Mouse (Mus musculus): ENCODE measurements around the gene Dnhd1.
A peak's percentile ranks its signal among the peaks of the same experiment; 100 is the strongest.
"Not testable (repeated sequence)": the region's sequence is repeated elsewhere in the genome, so short reads cannot be mapped to it uniquely, and the experiment has no call there.

The Dnhd1 gene

DNA sequence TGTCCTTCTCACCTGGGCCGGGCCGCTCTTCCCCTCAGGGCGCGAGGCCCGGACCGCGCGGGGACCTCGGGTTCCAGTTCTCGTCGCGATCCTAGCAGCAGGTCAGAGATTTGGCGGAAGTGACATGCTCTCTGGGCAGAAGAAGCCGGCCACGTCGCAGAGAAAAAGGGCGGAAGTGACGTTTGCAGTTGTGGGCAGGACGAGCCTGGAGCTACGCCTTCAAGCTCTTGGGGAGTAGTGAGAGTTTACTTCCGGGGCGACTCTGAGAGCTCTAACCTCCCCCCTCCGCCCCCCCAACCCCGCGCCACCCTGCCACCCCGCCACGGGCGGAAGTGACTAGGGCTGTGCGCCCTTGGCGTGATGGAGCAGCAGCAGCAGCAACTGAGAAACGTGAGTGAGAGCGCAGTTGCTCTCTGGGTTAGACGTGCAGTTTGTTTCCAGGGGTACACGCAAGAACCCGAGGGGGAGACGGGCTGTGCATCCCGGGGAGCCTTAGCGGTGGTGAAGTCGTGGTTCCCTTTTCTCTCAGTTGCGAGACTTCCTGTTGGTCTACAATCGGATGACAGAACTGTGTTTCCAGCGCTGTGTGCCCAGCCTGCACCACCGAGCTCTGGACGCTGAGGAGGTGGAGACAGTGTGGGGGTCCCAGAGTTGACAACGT lies 10.3 kb upstream of the Dnhd1 start, which contains the start of the genes Arfip2 and Gm45799:
Gene Arfip2 (minus strand): TSS at position 184 of the 661 bp plus-strand sequence.
Gene Gm45799 (plus strand): TSS at position 320 of the 661 bp plus-strand sequence.
- peak; percentile 83 for DNase-seq (ENCODE audit: low spot score)

DNA sequence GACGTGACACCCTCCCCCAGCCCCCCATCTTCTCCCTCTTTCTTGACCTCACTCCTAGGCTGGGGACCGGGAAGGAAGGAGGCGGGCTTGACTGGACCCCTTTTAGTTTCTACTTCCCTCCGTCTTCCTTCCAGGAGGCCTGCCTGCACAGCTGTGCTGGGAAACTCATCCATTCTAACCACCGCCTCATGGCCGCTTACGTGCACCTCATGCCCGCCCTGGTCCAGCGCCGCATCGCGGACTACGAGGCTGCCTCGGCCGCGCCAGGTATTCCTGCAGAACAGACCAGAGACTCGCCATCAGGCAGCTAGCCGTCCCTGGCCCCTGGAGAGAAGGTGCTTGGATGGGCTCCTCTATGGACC lies 9.8 kb upstream of the Dnhd1 start:
- no peak for DNase-seq (ENCODE audit: low spot score)

DNA sequence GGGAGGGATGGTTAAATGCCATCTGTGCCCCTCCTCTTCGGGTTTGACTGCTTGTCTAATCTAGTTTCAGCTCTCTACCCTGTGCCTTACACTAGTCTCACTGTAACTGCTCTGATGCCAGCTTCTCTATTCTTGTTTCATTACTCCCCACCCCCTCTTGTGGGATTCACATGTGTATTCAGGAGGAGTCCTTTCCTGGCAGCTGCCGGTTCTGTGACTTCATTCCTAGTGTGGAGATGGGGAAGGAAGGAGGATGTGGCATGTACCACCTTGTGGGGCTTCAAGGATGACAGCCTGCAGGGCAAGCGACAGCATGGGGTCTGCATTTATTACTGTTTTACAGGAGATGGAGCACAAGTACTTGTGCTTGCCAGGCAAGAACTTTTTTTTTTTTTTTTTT lies 8.7 kb upstream of the Dnhd1 start:
- no peak for DNase-seq (ENCODE audit: low spot score)

DNA sequence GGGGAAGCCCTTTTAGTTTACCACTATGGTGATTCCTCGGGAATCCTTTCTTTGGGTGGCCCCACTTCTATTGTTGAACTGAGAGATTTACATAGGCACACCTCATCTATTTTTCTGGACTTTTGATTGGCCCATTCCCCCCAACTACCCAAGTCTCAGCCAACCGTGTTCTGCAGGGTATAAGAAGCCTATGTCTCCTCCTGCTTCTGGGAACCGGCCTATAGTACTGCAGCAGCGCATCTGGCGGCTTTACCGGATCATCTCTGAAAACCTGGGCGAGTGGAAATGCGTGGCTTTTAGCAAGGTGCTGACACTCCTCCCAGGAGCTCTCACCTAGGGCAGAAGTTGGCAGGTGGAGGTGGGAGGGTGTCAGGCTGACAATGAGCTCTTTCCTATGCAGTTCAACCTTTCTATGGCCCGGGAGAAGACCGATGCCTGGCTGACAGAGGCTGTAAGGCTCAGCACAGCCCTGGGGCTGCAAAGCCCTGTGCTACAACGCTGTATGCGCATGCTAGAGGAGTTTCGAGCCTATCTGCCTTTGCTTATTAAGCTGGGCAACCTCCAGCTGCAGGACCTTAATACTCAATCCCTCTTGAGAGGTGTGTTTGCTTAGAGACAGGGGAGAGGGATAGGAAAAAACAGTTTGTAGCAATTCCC lies 35.0 kb downstream of the Dnhd1 start:
- no peak for DNase-seq (ENCODE audit: low spot score)

DNA sequence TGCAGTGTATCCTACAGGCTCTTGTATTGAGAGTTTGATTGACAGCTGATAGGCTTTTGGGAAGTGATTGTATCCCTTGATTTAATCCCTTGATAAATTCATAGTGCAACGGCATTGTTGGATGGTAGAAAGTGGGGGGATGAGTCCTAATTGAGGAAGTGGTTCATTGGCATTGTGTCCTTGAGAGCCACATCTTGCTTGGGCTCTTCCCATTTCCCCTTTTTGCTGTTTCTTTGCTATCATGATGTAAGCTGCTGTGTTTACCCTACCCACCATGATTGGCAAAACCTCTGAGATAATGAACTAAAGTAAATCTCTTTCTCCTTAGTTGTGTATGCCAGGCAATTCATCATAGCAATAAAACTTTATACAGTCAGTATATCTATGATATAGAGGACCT lies 40.2 kb downstream of the Dnhd1 start:
- DNase-seq (ENCODE audit: low spot score): no peak

GRCm38 (mm10) chr7:105703184-105703583 lies 52.6 kb downstream of the Dnhd1 start:
- no peak for DNase-seq (ENCODE audit: low spot score)

- no peak for DNase-seq (ENCODE audit: low spot score)
Measured at GRCm38 (mm10) chr7:105703816-105704215, 53.2 kb downstream of the Dnhd1 start.

- no peak for DNase-seq (ENCODE audit: low spot score)
Measured at GRCm38 (mm10) chr7:105708733-105709132, 58.1 kb downstream of the Dnhd1 start.

DNA sequence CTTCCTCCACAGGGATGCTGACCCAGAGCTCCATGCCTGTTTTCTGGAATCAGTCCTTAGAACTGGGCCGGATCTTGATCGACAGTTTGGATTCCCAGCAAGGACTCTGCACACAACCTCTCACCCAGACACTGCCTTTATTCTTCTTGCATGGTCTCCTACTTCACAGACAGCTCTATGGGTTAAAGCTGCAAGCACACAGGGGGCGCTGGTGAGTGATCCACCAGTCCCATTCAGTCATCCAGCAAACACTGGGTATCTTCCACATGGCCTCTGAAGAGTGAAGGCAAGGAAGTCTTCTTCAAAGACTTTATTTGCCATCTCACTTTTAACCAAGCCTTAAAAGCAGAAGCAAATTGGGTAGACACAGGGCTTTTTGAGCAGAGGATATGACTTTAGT lies 64.7 kb downstream of the Dnhd1 start:
- no peak for DNase-seq (ENCODE audit: low spot score)

DNA sequence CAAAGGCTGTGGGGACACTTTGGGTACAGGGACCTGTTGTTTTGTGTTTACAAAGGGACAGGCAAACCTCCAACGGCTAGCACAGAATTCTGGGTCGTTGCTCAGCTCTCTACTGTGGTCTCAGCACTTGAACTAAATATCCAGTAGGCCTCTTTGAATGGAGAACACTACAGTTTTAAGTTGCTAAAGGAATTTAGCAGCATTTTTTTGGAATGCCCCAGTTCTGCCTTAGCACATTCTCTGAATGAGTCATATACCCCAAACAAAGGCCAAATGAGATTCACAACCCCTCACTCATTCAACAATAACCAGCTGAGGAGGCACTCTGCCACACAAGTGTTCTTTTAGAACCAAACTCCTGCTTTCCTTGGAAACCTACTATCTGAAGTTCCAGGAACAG lies 71.3 kb downstream of the Dnhd1 start:
- DNase-seq (ENCODE audit: low spot score): no peak

- DNase-seq (ENCODE audit: low spot score): no peak
Measured at GRCm38 (mm10) chr7:105726144-105726979, 75.7 kb downstream of the Dnhd1 start.

- no peak for DNase-seq (ENCODE audit: low spot score)
Measured at GRCm38 (mm10) chr7:105726980-105727325, 76.3 kb downstream of the Dnhd1 start.

DNA sequence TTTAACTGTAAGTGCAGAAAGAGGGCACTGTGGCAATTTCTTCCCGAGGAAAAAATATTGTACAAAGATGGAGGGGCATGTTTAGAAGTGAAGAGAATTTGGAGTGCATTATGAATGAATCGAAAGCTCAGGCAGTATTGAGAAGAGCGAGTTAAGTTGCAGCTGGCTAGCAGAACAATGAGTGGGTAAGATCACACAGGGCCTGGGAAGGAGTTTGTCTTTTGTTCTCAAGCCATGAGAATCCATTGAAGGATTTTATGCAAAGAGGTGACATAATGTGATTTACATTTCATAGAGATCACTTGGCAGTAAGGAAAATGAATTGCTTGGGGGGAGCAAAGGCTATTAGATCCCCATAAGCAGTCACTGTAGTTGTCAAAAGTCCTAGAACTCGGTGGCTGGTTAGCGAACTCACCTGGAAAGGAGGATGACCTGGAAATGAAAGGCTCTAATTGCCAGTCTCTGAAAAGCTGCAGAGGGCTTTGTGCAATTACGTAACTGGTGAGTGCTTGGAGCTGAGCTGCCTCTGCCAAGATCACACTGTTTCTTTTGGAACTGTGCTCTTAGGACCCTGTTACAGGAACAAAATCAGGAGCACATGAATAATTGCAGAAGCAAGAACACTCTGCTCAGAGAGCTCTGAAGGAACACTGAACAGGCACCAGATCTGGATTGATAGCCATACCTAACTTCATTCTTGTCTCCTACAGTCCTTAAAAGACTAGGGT lies 78.2 kb downstream of the Dnhd1 start:
- no peak for DNase-seq (ENCODE audit: low spot score)

DNA sequence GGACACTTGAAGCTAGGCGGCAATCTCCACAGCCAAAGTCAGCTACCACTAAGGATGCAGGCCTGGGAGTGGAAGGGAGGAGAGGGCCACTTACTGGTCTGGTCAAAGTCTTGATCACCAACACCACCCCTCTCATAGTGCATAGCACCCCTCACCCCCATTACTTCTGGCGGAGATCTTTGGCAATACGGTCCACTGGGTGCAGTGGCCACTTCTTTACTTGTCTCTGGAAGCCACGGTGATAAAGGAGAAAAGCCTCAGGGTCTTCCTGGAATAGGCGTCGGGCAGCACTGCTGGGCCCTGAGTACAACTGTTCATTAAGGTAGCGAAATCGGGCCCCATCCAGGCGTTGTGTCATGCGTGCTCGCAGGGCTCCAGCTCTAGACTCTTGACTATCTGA lies 83.2 kb downstream of the Dnhd1 start:
- DNase-seq (ENCODE audit: low spot score): no peak

DNA sequence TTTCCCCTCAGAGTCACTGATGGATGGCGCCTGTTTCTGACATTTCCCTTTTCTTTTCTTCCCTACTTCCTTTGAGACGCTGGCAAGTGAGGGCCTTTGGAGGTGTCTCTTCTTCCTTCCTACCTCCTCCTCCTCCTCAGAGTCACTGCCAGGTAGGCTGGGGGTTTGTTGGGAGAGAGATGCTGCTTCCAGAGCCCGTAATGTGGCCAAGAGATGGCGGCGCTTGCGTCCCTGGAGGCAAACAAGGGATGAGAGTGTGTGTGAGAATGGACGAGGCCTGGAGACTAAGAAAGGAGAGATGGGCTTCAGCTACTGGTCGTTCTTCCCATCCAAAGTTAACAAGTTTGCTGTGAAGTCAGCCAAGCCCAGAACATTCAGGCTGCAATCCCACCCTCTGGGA lies 84.2 kb downstream of the Dnhd1 start:
- no peak for DNase-seq (ENCODE audit: low spot score)

DNA sequence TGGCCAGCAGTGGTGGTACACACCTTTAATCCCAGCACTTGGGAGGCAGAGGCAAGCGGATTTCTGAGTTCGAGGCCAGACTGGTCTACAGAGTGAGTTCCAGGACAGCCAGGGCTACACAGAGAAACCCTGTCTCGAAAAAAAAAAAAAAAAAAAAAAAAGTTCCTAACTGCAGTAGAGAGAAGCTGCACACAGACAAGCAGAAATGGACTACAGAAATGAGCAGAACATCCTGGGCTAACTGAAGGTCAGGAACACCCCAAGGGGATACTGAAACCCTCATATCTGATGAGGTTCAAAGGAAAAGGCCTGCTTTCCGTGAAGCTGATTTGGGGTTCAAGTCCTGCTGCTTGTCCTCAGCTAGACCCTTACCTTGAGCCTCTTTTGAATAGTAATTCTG lies 84.8 kb downstream of the Dnhd1 start:
- not testable (repeated sequence) for DNase-seq (ENCODE audit: low spot score)

DNA sequence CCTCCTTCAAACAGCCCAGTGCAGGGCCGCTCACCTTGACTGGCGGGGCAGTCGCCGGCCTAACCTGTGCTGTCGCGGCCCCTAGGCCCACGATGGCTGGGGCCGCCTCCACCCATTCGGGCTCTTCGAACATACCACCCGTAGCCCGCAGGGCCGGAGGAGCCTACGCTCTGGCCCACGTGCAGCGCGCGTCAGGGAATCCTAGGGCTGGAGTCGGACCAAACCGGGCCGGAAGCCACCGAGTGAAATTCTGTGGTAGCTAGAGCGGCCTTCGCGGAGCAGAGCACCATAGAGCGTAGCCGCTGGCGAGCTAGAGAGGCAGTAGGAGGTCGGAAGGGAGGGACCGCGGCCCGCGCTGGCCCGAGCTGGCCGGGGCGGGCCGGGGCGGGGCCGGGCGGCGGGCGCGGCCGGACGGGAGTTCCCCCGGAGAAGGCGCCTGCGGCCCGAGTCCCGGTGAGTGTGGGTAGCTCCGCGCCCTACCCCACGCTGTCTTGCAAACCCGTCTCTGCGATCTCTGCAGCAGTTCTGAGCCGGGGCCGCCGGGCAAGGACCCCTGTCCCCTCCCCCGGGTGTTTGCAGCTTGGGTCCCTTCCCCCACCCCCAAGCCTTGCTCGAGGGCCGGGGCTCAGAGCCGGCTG lies 85.8 kb downstream of the Dnhd1 start, which contains the start of gene Ilk:
Gene Ilk (plus strand): TSS at position 329 of the 638 bp plus-strand sequence.
- DNase-seq (ENCODE audit: low spot score): peak; percentile 80

DNA sequence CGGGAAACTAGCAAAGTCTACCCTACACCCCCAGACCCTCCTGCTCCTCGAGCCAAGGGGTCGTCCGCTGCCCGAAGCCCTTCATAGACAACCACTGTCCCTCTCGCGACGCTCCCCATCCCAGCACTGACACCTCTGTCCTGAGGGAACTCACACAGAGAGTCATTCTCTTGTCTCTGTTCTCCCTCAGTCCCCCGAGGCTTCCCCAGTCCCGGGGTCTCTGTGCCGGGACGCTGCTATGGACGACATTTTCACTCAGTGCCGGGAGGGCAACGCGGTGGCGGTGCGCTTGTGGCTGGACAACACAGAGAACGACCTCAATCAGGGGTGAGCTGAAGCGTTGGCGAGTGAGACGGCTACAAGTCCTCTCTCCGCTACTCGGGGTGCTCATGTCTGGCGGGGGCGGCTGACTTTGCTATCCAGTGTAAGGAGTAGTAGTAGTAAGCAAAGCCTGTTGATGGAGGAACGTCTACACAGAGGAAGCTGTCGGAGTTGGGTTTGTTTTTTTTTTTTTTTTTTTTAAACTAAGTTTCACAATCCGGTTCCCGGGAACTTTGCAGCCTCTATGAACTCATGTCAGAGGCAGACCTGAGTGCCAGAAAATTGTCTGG lies 86.4 kb downstream of the Dnhd1 start, which contains the start of gene Rrp8:
Gene Rrp8 (minus strand): TSS at position 475 of the 611 bp plus-strand sequence.
- DNase-seq (ENCODE audit: low spot score): no peak

- no peak for DNase-seq (ENCODE audit: low spot score)
Measured at GRCm38 (mm10) chr7:105737648-105738047, 87.0 kb downstream of the Dnhd1 start.

- no peak for DNase-seq (ENCODE audit: low spot score)
Measured at GRCm38 (mm10) chr7:105738286-105738685, 87.7 kb downstream of the Dnhd1 start.

GRCm38 (mm10) chr7:105738948-105739347 lies 88.3 kb downstream of the Dnhd1 start:
- DNase-seq (ENCODE audit: low spot score): no peak
